Mouse (Mus musculus): ENCODE results near the gene Gprc6a. TPM values are rescaled to one million over a fixed set of nuclear protein-coding genes. Genes with fewer than 3 reads are reported as not detected.

Gprc6a gene
- polyA plus RNA-seq, 1 experiment from 2014 or later: not detected

DNA sequence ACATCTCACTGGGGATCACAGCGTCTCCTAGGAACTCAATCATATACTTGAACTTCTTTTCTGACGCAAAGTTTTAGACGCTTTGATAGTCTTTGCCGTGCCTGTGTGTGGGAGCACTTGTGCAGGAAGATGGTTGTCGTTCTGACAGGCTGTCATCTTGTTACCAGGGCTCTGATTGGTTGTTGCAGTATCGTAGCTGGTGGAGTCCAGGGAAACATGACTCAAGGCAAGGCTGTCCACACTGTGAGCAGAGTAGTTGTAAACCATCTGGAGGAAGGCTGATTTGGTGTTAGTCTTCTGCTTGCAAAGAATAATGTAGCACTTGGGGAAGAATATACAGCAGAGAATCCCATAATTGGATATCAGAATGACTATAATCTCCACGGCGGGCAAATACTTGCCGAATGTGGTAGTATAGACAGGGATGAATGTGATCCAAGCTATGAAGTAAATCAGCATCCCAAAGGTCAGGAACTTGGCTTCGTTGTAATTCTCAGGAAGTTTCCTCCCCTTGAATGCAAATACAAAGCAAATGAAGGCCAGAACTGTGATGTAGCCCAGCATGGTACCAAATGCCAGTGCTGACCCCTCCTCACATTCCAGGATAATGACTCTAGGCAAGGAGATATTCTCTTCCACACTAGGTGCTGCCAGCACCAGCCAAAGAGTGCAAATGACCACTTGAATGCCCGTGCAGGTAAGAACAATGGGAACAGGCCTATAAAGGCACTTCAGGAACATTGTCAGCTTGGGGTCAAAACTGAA, 16.3 kb downstream of the Gprc6a start:
- H3K36me3 ChIP-seq: no peaks in the 10 kb centered on the region
- 67% methylated on average over 11 of the region's 11 CpGs for WGBS
- H3K4me2 ChIP-seq: no peak overlapping the region
- no peaks in the 10 kb centered on the region for H3K4me1 ChIP-seq (replicated peaks)
- no peak for ATAC-seq (ENCODE audit: low read depth)
- H3K9ac ChIP-seq: no peak overlapping the region
- no peaks in the 10 kb centered on the region for H3K9me3 ChIP-seq
- H3K27me3 ChIP-seq: no peaks in the 10 kb centered on the region
- H3K4me3 ChIP-seq: no peak overlapping the region
- H3K27ac ChIP-seq (replicated peaks): no peak overlapping the region

DNA sequence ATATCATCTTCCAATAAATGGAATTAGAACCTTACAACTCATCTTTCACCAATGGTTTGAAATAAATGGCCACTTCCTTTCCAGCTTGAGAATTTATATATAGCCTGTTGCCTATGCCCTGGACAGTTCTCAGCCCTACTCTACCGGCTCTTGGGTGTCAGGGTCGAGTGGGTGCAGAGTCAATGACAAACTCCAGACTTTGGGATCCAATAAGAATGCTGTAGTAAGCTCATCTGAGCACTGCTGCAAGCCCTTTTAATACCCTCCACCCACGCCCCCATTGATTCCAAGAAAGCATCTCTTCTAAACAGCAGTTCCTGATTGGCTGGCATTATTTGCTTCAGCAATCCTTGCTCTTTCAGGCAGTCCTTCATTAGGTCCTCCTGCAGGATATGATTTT, 17.8 kb downstream of the Gprc6a start:
- WGBS: 87% methylated on average over 3 of the region's 3 CpGs
- no peaks in the 10 kb centered on the region for H3K9me3 ChIP-seq
- no peak overlapping the region for H3K9ac ChIP-seq
- H3K27ac ChIP-seq (replicated peaks): no peak overlapping the region
- H3K4me1 ChIP-seq (replicated peaks): no peaks in the 10 kb centered on the region
- H3K27me3 ChIP-seq: no peaks in the 10 kb centered on the region
- ATAC-seq (ENCODE audit: low read depth): no peak
- no peak overlapping the region for H3K4me3 ChIP-seq
- H3K36me3 ChIP-seq: no peaks in the 10 kb centered on the region
- no peak overlapping the region for H3K4me2 ChIP-seq

DNA sequence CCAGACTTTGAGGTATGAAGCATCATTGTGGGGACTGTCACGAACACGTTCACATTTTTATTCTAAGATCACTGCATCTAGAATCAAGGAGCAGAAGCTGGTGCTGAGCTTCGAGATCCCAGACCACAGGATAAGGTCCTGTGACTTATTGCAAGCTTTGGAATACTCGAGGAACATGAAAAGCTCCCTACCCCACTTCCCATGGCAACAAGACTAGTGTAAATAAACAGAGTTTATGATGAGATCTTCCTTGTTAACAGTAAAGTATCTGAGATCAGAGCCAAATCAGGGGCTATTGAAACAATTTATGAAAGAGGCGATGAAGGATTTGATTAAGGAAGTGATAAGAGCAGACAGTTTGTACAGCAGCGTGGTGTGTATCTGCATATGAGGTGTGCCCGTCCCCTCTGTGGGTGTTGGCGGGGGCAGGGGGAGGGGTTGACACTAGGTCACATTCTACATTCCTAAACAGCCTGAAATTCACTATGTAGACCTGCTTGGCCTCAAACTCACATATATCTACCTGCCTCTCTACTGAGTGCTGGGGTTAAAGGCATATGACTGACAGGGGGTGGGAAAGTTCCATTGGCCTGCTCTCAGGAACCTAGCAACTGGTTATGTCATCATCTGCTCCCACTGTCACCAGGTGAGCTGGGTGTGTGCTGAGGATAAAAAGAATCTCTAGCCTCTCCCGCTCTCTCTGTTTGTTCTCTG, 19.1 kb downstream of the Gprc6a start:
- no peak overlapping the region for H3K4me3 ChIP-seq
- WGBS: 76% methylated on average over 9 of the region's 9 CpGs
- no peak for ATAC-seq (ENCODE audit: low read depth)

DNA sequence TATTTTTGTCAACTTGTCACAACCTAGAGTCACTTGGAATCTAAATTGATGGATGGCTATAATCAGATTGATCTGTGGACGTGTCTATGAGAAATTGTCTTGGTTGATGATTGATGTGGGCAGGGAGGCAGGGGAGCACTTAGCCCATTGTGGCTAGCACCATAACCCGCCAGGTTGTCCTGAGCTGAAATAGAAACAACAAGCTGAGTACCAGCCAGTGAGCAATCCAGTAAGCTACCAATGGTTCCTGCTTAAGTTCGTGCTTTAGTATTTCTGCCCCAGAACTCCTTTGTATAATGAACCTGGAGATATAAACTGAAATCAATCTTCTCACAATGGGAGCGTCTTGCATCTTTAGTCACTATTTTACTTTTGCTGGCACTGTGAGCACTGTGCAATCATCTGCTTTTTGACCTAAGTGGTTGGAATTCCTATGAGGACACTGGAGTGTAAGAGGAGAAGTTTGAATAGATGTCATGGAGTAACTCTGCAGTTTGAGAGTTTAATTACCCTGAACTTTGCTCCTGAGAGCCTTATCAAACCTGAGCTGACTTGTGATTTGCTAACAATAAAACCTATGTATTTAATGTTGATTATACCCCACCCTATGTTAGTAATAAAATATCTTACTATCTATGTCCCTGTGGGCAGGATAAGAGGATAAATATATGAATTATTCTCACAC, 21.4 kb downstream of the Gprc6a start:
- H3K9me3 ChIP-seq: no peaks in the 10 kb centered on the region
- no peaks in the 10 kb centered on the region for H3K27me3 ChIP-seq
- no peak overlapping the region for H3K9ac ChIP-seq
- 74% methylated on average over 4 of the region's 4 CpGs for WGBS
- no peak for ATAC-seq (ENCODE audit: low read depth)
- H3K4me2 ChIP-seq: no peak overlapping the region
- H3K36me3 ChIP-seq: no peaks in the 10 kb centered on the region
- H3K27ac ChIP-seq (replicated peaks): no peak overlapping the region
- no peaks in the 10 kb centered on the region for H3K4me1 ChIP-seq (replicated peaks)
- H3K4me3 ChIP-seq: no peak overlapping the region

More for the DNA sequence above, 19.1 kb downstream of the Gprc6a start:
- Histone ChIP-seq H3K36me3 (no peaks in the 10 kb centered on the region), H3K27me3 (no peaks in the 10 kb centered on the region), H3K4me1 (replicated peaks) (no peaks in the 10 kb centered on the region), H3K9me3 (no peaks in the 10 kb centered on the region), H3K4me2 (no peak overlapping the region), H3K27ac (replicated peaks) (no peak overlapping the region), H3K9ac (no peak overlapping the region)

DNA sequence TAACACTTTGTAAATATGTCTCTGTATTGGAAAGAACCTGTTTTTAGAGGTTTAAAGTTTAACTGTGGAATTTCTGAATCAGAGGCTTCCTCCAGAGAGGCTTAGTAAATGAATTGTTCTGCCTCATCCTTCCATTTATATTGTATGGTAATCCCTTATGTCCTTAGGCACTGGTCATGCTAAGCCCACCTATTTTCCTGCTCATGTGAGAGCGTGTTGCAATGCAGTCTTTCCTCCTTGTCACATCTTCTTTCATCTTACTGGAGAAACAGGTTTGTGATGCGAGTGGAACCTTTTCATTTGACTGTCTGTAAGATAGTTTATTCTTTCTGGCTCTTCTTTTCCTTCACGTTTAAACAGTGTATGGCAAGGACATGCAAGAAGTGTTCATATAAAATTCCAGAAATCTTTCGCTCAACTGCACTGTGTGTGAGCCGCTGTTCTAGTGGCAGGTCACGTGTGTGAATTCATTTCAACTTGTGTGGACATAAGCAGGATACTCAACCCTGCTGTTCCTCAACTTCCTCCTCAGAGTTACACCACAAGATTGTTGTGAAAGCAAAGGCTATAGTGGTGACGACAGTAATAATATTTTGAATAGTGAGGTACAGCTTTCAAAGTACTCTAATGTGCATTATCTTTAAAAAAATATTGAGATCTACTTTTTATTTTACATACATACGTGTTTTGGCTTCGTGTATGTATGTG, 34.2 kb downstream of the Gprc6a start:
- Histone ChIP-seq H3K9me3 (0 out of 2 replicates have a peak, but pooled peaks cover 4% of the 10 kb centered on the region), H3K4me2 (no peak overlapping the region), H3K27ac (replicated peaks) (no peak overlapping the region), H3K36me3 (no peaks in the 10 kb centered on the region), H3K27me3 (no peaks in the 10 kb centered on the region), H3K9ac (no peak overlapping the region), H3K4me3 (no peak overlapping the region), H3K4me1 (replicated peaks) (no peaks in the 10 kb centered on the region)
- WGBS: 88% methylated on average over 9 of the region's 9 CpGs
- ATAC-seq (ENCODE audit: low read depth): no peak

DNA sequence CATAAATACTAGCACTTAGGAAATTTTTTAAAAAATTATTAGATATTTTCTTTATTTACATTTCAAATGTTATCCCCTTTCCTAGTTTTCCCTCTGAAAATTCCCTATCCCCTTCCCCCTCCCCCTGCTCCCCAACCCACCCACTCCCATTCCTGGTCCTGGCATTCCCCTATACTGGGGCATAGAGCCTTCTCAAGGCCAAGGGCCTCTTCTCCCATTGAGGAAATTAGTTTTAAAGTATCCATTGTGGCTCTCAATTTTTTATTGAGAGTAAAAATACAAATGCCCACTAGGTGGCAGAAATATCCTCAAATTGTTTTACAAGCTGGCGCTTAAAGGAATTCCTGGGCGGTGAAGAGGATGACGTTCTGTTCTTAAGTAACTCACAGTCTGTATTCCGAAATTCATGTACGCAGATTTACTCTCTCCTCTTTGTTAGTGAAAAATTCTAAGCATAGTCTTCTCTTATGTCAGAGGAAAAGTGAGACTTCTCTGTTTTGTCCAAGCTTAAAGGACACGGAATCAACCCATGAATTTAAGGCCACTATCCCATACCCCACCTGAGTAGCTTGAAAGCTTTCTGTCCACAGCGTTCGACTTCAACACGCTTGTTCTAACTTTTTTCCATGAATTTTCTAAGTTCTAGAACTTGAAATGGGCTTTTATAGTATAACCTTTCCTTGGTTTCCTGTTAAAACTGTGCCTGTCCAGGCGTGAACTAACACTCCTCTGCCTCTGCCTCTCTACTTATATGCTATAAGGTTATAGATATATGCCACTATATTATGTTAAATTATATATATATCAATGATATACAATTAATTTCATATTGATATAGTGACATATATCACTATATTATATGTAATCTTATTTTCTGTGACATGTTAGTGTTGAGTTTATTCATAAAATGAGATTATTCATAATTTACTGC, 36.0 kb downstream of the Gprc6a start:
- 47% methylated on average over 10 of the region's 10 CpGs for WGBS
- ATAC-seq (ENCODE audit: low read depth): no peak
- H3K36me3 ChIP-seq: no peaks in the 10 kb centered on the region

DNA sequence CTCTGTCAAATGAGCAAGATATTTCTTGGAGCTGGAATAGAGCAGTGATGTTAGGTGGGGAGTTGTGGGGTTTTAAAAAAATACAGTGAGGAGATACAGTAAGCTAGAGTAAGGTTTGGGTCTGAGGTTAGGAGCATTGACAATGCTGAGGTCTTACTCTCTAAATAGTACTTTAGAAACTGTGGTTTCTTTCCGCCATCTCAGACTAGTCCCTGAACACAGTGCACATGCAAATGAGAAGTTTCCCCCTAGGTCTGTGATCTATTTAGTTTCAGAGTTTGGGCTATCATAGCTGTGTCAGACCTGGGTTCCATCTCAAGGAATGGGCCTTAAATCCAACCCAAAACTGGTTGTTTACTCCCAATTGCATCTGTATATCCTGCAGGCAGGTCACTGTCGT, 39.7 kb downstream of the Gprc6a start:
- no peak overlapping the region for H3K27ac ChIP-seq (replicated peaks)
- H3K36me3 ChIP-seq: no peaks in the 10 kb centered on the region
- H3K27me3 ChIP-seq: peaks cover 18% of the 10 kb centered on the region
- H3K4me1 ChIP-seq (replicated peaks): peaks cover 10% of the 10 kb centered on the region
- H3K9me3 ChIP-seq: 0 out of 2 replicates have a peak, but pooled peaks cover 4% of the 10 kb centered on the region
- ATAC-seq (ENCODE audit: low read depth): no peak
- H3K9ac ChIP-seq: no peak overlapping the region
- H3K4me2 ChIP-seq: no peak overlapping the region
- H3K4me3 ChIP-seq: no peak overlapping the region
- 85% methylated on average over 2 of the region's 2 CpGs for WGBS

More for the DNA sequence above, 36.0 kb downstream of the Gprc6a start:
- Histone ChIP-seq H3K4me3 (no peak overlapping the region), H3K9me3 (0 out of 2 replicates have a peak, but pooled peaks cover 4% of the 10 kb centered on the region), H3K4me2 (no peak overlapping the region), H3K9ac (no peak overlapping the region), H3K27ac (replicated peaks) (no peak overlapping the region), H3K4me1 (replicated peaks) (peaks cover 2% of the 10 kb centered on the region), H3K27me3 (peaks cover 6% of the 10 kb centered on the region)

DNA sequence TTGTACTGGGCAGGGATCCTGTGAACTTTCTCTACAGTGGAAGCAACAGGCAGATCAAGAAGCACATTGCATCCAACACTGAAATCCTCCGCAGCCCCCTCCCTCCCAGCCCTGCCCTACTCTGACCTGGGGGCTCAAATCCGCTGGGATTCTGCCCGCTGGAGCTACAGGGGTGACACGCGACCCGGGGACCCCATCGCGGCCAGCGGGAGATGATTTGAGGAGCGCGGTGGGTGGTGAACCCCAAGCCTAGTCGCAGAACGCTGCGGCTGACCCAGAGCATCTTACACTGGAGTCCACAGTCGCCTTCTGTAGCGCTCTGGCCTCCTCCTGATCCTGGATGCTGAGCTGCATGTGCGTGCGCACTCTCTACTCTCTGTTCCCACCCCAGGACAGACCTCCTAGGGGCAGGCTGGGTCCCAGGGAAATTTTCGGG, 41.1 kb downstream of the Gprc6a start, which contains the start of gene Fam162b:
Fam162b (minus strand) TSS at position 379 of the 436 bp plus-strand sequence.
- Histone ChIP-seq H3K9me3 (0 out of 2 replicates have a peak, but pooled peaks cover 4% of the 10 kb centered on the region), H3K27me3 (peaks cover 18% of the 10 kb centered on the region), H3K27ac (replicated peaks) (no peak within 1 kb of the TSS), H3K4me1 (replicated peaks) (peaks cover 10% of the 10 kb centered on the region), H3K36me3 (no peaks in the 10 kb centered on the region), H3K9ac (peak within 1 kb of the TSS; percentile 39; the same call in 1 of the 2 replicates), H3K4me2 (peak within 1 kb of the TSS; percentile 58), H3K4me3 (peak within 1 kb of the TSS; percentile 28)
- WGBS: 2% methylated on average over 19 of the region's 19 CpGs
- no peak; the same call in 1 of the 2 replicates for ATAC-seq (ENCODE audit: low read depth)

DNA sequence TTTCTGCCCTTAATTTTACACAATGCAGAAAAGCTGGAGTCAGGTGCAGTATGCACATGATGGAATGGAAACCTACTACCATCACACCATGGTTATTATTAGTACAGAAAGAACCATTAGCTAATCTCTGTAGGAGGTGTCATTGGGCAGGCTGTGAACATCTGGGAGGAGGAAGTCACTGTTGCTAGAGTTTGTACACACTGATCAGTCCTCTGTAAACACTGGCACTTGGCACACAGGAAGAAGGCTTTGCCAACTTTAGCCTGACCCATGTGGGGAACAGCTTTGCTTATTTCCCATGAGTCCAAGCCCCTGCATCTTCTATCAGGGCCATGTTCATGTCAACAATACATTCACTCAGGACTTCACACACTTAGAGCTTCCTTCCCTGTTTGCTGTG, 46.3 kb downstream of the Gprc6a start:
- H3K9ac ChIP-seq: no peak overlapping the region
- no peak overlapping the region for H3K4me2 ChIP-seq
- no peak overlapping the region for H3K4me3 ChIP-seq
- peaks cover 4% of the 10 kb centered on the region for H3K4me1 ChIP-seq (replicated peaks)
- H3K36me3 ChIP-seq: no peaks in the 10 kb centered on the region
- no peak overlapping the region for H3K27ac ChIP-seq (replicated peaks)
- no peak for ATAC-seq (ENCODE audit: low read depth)
- H3K9me3 ChIP-seq: no peaks in the 10 kb centered on the region
- H3K27me3 ChIP-seq: peaks cover 9% of the 10 kb centered on the region

DNA sequence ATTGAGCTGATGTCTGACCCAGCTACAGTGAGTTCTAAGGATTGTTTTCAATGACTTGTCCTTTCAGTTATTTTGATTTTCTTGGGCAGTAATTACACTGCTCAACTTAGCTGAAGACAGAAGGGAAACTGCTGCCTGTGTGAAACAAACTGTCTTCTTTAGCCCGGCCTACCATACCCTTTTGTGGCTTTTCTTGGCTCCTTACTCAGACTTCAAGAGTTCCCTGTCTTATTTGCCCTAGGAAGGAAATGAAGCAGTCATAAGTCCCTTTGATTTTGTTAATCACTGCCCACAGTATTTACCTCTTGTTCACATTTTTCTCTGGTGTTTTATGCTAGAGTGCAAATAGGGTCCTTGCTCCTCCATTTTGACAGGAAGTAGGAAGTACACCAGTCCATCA, 46.9 kb downstream of the Gprc6a start:
- no peak overlapping the region for H3K4me3 ChIP-seq
- H3K4me1 ChIP-seq (replicated peaks): no peaks in the 10 kb centered on the region
- no peak for ATAC-seq (ENCODE audit: low read depth)
- H3K4me2 ChIP-seq: no peak overlapping the region
- no peak overlapping the region for H3K9ac ChIP-seq
- H3K27me3 ChIP-seq: peaks cover 4% of the 10 kb centered on the region
- H3K9me3 ChIP-seq: no peaks in the 10 kb centered on the region
- H3K36me3 ChIP-seq: no peaks in the 10 kb centered on the region
- WGBS: 74% methylated on average over 1 of the region's 1 CpGs
- H3K27ac ChIP-seq (replicated peaks): no peak overlapping the region

Measured in neural tube, embryonic 13.5 days (tissue).